Mouse (Mus musculus): ENCODE results near the gene Ptcd2.
"Not testable (repeated sequence)": the region's sequence is repeated elsewhere in the genome, so short reads cannot be mapped to it uniquely, and the experiment has no call there.

Gene Ptcd2

DNA sequence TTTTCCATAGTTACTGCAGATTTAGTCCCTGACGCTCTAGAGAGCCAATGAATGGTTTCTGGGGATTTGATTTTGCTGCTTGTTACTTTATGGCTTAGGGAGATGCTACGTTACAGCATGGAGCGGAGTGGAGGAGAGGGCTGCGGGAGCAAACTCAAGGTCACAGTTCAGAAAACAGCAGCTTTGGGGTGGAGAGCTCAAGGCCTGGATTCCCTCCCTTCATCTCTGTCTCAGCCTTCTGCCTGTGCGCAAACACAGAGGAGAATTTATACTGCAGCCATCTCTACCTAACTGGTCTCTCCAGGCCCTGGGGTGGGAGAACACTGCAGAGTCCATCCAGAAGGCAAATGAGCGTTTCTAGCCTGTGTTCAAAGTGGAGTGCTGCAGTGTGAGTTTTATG is 10.6 kb upstream of the Ptcd2 start:
- DNase-seq = no peak

DNA sequence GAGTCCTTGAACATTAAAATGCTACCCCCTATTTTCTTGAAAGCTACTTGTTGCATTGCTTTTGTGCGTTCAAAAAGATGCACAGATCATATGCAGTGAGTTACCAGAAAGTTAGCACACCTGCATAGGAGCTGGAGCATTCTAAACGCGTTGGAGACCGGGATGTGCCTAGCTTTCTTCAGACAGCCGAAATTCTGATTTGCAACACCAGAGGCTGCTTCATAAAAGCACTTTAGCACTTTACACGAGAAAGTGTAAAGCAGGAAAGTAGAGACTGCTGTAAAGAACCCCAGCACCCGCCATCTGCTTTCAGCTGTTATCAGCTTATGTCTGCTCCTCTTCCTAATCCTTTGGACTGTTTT is 9.0 kb upstream of the Ptcd2 start:
- DNase-seq = no peak

DNA sequence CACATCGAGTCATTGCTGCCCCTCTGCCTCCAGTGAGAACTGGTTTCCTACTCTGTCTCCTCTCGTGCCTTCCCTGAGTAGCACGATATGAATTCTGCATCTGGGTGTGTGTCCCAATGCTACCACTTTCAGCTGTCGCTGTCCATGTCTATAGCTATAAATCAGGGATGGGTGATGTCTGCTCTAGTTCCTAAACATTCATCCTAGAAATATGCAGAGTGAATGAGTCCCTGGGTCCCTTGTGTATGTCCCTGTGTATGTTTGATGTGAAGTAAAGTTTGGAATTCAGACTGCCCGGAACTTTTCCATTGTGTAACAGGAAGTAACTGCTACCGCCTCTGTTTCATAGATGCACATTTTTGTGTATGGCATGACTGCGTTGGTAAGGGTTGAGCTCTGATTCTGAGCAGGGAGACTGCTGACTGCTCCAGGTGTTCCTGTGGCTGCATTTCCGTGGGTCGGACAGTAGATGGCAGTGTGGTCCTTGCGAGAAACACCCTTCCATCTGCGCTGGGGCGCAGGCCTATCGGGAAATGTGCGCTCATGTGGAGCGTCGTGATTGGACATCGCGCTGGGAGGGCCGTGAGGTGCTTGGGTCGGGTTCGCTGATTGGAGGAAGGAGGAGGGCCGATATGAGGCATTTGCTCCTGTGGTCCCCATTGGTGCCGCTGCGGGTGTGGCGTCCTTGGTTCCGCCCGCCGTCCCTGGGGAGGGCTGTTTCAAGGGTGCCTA is 8.4 kb upstream of the Ptcd2 start:
- peak; percentile 97 for DNase-seq

DNA sequence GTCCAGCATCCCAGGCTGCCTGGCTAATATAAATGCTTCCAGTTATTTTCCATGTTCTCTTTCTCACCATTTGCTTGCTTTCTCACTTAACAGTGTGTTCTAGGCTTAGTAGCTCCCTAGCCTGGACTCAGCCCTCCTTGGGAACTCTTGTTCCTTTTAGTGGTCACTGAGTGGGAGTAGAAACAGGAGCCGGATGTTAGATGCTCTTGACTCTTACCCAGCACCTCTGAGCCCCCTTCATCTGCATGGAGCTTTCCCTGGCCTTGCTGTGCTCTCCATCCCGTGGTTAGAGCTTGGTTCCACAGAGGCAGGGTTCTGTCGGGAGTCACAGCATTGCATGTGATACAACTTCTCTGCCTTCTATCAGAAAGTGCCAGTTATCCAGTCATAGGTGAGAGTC is 7.1 kb upstream of the Ptcd2 start:
- no peak for DNase-seq

DNA sequence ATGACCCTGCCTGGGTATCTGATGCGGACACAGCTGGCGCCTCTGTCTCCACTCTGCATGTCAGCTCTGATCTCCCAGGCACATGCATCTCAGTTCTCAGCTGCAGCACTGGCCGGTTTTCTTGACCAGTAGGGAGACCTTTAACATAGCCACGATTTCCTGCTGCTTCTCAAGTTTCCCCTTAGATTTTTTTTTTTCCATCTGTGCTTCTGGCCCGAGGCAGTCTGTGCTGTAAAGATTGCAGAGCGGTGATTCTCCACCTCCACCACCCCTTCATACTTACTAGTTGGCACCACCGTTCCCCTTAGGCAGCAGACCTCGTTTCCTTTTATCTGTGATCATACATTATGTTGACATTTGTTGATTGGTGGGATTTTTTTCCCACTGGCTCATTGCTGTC is 6.7 kb upstream of the Ptcd2 start:
- no peak for DNase-seq

DNA sequence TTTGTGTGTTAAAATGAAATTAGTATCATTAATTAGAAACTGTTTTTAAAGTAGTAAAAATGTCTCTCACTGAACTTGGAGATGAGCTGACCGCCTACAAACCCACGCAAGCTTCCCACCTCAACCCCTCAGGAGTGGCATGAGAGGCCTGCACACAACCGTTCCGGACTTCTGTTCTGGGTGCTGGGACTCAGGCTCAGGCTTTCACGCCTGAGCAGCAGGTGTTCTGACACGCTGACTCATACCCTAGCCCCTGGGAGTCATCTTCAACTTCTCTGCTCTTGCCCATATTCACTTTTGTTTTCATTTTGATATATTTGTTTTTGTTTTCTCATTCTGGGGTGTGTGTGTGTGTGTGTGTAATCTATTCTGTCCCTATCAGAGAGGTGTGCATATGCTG is 5.5 kb upstream of the Ptcd2 start:
- DNase-seq = no peak

DNA sequence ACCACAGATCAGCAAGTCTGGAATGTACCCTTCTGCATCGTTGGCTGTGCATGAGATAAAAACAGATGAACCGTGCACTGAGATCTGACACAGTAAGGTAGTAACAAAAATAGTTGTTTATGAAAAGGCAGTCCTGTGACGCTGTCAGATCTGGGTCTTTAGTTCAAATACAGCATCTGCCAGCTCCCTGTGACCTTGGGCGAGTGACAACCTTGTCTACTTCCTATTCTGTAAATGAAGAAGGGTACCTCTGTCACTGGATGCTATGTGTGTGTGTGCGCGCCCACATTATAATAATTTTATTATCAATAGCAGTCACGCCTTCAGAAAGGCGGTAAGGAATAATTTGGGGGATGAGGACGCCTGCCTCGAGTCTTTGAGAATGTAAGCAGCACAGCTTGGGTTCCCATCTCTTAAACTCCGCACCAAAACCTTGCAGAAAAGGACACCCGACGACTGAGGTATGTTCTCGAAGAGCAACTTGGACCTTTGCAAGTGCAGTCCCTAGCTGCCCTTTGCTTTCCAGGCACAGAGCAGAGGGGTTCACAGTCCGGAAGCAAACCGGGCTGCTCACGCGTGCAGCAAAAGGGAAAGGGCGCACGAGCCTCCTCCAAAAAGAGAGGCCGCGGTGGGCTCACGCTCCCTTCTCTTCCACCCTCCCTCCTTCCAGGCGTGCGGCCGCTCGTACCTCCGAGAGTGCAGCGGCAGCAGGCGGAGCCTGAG is 468 bp downstream of the Ptcd2 start:
- DNase-seq = peak; percentile 24

DNA sequence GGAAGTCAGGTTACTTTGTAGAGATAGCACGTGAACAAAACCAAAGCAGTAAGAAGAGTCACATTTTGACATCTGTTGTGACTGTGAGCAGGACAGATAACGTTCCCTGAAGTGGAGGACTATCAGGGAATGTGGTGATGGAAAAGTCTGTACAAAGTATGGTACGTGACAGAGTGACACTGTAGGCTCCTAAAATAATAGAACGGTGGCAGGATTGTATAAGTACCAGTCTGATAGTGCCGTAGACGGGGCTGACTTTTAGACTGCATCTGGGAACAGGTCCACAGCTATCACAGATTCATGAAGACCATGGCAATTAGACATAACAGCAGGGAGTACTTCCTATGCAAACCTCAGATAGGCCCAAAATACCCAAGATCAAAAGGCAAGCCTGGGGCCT is 3.0 kb downstream of the Ptcd2 start:
- no peak for DNase-seq

DNA sequence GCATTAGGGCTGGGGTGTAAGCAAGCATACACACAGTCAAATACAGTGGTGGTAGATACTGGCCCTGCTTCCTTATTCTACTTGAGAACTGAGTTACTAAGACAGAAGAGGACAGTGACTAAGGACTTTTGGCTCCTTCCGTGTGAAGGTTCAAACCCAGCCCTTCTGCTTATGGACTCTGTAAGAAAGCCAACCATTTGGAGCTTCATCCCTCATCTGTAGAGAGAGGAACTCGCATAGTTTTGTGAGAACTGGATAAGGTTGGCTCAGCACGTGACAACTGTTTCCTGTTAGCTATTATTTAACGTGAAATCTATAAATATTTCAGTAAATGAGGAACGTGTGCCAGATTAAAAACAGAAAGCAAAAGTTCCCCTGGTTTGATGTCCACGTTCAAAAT is 7.0 kb downstream of the Ptcd2 start:
- no peak for DNase-seq

DNA sequence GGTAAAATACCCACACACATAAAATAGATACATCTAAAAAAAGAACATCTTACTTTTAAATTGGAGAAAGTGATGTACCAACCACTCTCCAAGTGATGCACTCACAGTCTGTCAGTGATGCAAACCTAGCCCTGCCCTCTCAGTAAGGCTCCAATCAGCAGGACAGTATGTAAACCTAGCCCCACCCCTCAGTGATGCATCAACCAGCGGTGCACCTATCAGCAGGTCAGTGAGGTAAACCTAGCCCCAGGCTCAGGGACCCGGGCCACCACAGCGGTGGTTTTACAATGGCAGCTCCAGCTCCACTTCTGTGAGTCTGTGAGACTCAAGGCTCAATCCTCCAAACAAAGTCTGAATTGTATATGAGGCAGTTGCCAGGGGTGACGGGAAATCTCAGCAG is 13.2 kb downstream of the Ptcd2 start:
- no peak for DNase-seq

DNA sequence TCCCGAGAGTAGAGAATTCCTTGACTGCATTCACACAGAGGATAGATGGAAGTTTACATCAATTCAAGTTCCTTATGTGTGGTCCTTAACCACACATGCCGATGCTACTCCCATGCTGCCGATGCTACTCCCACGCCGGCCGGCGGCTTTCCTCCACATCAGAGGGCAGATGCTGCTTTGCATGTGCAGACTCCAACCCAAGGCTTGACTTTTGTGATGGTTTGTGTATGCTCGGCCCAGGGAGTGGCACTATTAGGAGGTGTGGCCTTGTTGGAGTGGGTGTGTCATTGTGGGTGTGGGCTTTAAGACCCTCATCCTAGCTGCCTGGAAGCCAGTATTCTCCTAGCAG is 20.2 kb downstream of the Ptcd2 start:
- not testable (repeated sequence) for DNase-seq

DNA sequence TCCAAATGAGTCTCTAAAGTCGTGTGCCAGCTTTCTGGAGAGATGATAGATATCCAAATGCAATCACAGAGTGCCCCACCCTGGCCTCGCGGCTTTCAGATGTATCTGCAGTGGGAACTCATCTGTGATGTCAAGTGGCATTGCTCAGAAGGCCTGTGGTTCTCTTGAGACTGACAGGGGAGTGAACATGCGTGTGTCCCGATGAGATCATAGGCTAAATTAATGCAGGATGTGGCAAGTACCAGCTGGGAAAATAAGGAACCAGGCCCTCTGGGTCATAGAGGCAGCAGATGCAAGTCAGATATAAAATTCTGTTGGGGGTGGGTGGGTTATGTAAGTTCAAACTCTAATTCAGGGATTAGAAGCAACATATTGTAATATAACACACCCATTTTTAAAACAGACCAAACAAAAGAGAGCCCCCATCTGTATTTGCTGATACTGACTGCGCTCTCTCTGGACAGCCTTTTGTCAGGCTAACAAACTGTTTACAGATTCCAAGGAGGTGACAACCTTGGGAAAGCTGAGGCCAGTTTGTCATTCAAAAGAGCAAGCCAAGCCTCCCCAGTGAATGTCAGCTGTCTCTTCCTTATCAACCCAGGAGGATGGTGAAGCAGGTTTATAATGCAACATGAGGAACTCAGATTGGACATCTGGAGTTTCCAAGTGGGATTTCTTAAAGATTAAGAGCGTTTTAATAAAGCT is 20.7 kb downstream of the Ptcd2 start:
- peak; percentile 19 for DNase-seq

DNA sequence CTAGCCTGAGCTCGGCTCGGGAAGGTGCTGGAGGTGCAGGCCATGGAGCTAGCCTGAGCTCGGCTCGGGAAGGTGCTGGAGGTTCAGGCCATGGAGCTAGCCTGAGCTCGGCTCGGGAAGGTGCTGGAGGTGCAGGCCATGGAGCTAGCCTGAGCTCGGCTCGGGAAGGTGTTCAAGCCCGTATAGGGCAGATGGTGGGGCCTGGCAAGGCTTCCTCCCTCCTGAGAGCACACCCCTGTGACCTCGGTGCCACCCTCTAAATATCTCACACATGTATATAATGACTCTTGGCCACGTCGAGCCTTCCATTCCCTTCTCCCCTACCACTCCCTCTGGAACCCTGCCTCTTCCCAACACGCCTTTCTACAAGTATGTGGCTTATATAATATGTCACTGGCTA is 21.6 kb downstream of the Ptcd2 start:
- not testable (repeated sequence) for DNase-seq

DNA sequence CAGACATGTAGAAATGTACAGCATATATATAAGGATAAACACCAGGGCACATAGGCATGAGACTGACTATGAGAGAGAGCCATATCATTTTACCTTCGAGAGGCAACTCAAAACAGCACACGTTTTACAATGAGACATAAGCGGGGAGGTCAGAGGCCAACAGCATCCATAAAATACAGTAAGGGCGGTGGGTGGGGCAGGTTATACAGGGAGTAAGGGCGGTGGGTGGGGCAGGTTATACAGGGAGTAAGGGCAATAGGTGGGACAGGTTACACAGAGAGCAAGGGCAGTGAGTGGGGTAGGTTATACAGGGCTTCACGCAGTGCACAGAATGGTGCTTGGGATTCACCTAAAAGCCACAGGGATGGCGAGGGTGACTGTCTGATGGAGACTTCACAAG is 24.1 kb downstream of the Ptcd2 start:
- no peak for DNase-seq

DNA sequence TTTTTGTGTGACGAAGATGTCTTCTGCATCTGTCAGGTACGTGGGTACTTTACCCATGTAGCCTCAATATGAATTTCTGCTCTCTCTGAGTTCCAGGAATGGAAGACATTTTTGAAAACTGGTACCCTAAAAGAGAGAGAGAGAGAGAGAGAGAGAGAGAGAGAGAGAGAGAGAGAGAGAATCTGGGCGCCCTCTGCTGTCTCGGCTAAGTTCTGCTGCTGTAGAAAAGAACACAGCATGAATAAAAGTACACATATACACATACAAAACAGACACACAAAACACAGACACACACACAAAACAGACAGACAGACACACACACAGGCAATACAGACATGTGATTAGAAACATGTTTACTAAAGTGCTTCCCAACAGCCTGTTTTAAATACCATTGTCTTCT is 27.4 kb downstream of the Ptcd2 start:
- peak; percentile 48 for DNase-seq

DNA sequence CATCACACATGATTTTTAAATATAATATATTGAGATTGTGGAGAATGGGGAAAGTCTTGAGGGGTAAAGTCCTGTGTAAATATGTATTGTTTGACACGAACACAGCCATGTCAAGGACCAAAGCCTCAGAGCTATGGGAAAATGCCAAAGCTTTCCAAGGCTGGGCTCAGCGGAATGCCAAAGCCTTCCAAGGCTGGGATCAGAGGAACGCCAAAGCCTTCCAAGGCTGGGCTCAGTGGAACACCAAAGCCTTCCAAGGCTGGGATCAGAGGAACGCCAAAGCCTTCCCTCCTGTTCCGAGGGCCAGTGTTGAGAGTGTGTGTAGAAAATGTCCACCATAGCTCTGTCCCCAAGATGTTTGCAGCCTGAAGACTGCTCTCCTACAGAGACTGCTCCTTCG is 28.1 kb downstream of the Ptcd2 start:
- no peak for DNase-seq

DNA sequence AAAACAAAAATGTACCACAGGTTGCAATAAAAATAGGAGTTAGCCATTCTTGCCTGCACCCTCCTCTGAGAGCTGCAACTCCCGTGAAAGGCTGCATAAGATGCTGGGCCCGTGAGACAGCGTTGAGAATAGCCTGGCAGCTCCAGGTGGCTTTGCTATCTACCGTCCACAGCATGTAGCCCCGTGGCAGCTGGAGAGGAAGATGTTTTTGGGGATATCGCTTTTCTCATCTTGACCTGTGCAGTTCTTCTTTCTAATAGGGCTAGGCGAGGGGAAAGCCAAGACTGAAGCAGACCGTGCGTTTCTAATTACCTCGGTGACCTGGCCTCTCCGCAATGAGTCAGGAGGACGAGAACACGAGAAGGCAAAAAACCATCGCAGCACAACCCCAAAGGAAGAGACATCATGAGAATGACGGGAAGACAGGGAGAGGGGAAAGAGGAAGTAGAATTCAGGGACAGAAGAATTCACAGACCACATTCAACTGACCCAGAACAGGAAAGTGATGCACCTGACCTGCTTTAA is 29.8 kb downstream of the Ptcd2 start:
- no peak for DNase-seq

DNA sequence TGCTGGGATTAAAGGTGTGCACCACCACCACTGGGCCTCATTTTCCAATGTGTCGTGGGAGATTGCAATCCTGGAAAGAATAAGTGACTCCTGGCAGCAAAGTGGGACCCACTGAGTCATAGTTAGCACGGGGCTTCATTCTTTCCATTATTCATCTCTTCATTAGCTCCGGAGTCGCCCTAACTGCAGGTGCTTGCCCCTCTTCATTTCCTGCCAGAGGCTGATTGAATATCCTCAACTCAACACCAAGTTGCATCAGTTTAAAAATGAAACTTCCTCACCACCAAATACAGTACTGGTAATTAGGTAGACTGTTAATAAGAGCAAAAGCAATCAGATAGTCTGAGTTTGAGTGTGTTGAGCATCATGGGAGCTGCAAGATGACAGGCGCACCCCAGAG is 30.4 kb downstream of the Ptcd2 start:
- no peak for DNase-seq

DNA sequence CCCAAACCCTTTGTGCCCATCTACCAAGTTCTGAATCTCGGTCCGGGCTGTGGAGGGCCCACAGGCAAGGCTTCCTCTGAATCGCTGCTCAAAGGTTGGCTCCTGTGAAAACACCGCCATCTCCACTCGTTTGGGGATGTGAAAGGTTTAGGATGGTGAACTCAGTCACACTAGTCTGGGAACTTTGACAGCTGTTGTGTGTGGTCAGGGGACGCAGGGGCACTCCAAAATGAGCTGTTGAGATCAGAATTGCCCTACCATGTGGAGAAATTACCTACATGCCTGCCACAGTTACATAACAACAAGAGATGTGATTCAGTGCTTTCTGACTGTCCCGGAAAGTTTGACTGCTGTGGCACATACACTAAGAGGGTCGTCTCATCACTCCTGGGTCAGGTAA is 36.1 kb downstream of the Ptcd2 start:
- DNase-seq = no peak

DNA sequence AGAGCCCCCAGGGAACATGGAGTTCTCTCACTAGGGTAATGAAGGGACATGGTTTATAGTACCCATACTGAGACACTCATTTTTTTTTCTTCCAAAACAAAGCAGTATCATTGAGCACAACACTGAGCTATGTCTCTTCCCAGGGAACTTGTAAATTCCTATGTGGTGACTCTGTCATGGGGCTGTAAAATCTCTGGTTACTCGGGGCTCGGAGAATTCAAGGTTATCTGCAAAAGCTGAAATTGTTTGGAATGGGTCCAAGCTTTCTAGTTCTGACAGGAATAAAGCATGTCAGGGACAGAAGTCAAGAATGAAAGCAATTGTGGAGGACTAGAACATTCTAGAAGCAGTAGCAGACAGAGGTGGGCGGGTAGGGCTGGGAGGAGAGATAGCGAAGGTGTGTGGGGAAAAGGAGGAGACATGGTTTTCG is 36.6 kb downstream of the Ptcd2 start:
- peak; percentile 50 for DNase-seq

DNA sequence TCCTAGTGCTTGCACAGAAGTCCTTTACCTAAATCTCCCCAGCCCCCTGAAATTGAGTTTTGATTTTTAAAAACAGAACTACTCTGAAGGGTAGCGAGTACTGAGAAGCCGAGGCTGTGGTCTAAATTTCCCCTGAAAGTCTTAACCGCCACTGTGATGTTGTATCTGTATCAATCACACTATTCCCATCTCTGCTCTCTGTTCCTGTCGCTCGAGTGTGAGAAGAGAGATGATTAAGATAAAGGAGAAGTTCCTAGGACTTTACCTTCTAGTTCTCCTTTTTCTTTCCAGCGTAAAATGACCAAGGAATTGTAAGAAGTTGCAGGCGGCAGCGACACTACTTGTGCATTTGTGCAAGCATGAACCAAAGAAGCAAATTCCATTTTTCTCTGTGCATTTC is 38.3 kb downstream of the Ptcd2 start:
- DNase-seq = no peak

DNA sequence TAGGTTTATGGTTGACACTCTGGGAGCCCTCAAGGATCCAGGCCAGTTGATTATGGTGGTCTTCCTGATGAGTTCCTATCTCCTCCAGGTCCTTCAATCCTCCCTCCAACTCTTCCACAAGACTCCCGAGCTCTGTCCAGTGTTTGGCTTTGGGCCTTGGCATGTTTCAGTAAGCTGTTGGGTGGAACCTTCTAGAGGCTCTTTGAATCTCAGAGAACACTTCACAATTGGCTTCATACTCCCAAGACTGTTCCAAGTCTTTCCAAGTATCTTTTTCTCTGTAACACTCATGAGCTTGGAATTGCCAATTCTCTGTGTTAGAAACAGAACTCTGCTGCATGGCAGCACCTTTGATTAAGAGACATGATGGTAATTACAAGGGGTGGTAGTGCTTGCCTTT is 39.3 kb downstream of the Ptcd2 start:
- DNase-seq = no peak

DNA sequence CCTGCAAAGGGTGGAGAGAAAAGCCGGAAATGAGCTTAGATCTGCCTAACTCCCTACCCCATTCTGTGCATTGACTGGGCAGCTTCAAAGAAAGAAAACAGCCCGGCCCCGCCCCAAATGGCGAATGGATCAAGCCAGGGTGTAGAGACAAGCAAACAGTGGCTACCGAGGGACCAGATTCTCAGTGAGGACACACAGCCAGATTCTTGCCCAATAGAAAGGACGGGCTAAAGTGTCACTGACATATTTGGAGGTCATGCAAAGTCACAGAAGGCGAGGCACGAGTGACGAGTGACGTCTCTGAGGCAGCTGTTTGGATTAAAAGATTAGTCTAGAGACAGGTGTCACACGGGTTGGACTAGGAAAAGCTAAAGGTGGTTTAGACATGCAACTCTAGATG is 40.1 kb downstream of the Ptcd2 start:
- DNase-seq = no peak

DNA sequence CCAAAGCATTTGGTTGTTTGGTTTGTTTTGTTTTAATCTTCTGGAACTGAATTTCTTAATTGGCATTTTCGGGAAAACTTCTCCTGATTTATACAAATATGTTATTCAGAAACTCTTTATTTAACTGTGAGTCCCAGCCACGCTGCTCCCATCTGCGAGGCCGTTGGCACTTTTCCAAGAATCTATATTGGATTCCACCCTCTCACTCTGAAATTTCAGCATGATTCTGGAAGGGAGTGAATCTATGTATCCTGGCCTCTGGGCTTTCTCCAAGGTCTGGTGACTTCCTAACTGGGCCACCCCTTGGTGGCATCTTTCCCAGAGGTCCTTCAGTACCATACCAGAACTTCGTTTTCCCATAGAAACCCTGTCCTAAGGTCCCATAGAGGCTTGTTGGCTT is 40.7 kb downstream of the Ptcd2 start:
- no peak for DNase-seq
